Mouse (Mus musculus): ENCODE results near the gene Clec4g.

DNA sequence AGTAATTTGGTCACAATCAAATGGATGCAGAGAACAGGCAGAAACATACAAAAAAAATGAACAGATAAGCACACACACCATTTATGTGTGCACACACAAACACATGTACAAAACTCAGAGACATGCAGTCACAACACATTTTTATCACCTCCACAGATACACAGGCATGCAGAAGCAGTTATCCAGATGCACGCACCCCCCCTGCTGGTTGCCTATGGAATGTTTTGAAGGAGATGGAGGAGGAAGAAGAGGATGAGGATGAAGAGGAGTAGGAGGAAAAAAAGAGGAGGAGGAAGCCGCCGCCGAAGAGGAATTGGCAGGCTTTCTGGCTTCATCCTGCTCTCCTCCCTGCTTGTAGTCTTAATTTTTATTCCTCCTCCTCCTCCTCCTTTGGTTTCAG lies 14.7 kb downstream of the Clec4g start:
- TF ChIP-seq CTCF (IDR thresholded peaks at IDR 0.05; ENCODE audit: borderline replicate concordance, extremely low read depth, insufficient read depth, insufficient read length) (peak; percentile 47; the same call in 1 of the 2 replicates), POLR2A (IDR thresholded peaks at IDR 0.05; ENCODE audit: borderline replicate concordance, extremely low read depth, insufficient read depth, insufficient read length, poor library complexity, severe bottlenecking) (no peak)

Measured in brain, embryonic 14.5 days (tissue).